Mouse (Mus musculus): ENCODE data around the gene Mill2.
A peak's percentile ranks its signal among the peaks of the same experiment; 100 is the strongest.

GRCm38 (mm10) chr7:18891872-18892599, 52.3 kb downstream of the Mill2 start:
- TF ChIP-seq MYOG (IDR thresholded peaks at IDR 0.05; ENCODE audit: control insufficient read depth, extremely low read depth, insufficient read length) = no peak
- TF ChIP-seq USF1 (IDR thresholded peaks at IDR 0.05; ENCODE audit: low read depth) = no peak
- TF ChIP-seq MAX (IDR thresholded peaks at IDR 0.05) = no peak
- TF ChIP-seq CTCF (IDR thresholded peaks at IDR 0.05; ENCODE audit: control insufficient read depth, insufficient read depth, insufficient read length) = peak; percentile 66
- TF ChIP-seq FOSL1 (IDR thresholded peaks at IDR 0.05; ENCODE audit: insufficient read depth, low read length, poor library complexity, severe bottlenecking) = no peak
- no peak for TF ChIP-seq MYOD1 (IDR thresholded peaks at IDR 0.05; ENCODE audit: control insufficient read depth, insufficient read length, low read depth)
- TF ChIP-seq CEBPB (IDR thresholded peaks at IDR 0.05; ENCODE audit: low read depth) = no peak
